Mouse (Mus musculus) liver, adult 2 months (tissue): Measurements from ENCODE around the gene Ispd.

Source experiments
- CTCF ChIP-seq: fragments of 200-500 bp; IDR thresholded peaks from 2 replicates; pipeline ENCODE4 v1.5.1; 2011; ENCODE audit warnings: low read depth, low read length, control low read depth
- POLR2A ChIP-seq: fragments of 200-500 bp; IDR thresholded peaks from 2 replicates; pipeline ENCODE4 v1.6.1; 2011; ENCODE audit warnings: low read length, control low read depth; ENCODE audit not compliant: insufficient read depth; ENCODE audit errors: extremely low read depth

- TF ChIP-seq CTCF (no peak), POLR2A (no peak)
Observed at GRCm38 (mm10) chr12:36694072-36694471, 312.8 kb downstream of the Ispd start.
